Mouse (Mus musculus): ENCODE results near the gene Rhox2f. TPM values are rescaled to one million over a fixed set of nuclear protein-coding genes. Genes with fewer than 3 reads are reported as not detected.

Rhox2f gene
- not detected for total RNA-seq (2023)

GRCm38 (mm10) chrX:37571105-37571504 is at the start of gene Rhox2f:
Rhox2f (plus strand) TSS chrX:37571405.

DNA sequence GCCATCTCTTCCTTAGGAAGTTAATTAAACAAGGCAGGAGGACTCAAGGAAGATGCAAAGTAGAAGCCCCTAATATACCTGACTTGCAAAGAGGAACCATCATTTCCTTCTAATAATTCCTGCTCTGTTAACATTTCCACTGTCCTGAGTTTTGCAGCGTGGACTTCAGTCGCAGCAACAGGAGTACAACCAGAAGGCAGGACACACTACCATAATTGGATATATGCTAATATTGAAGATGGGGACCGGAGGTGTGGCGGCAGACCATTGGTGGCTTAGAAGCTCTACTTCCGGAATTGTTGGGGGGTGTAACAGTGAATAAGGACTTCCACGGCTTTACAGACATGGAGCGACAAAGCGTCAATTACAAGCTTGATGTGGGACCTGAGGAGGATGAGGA is 41.1 kb upstream of the Rhox2f start, which contains the start of gene Rhox2e:
Rhox2e (plus strand) TSS at position 301 of the 400 bp plus-strand sequence.

DNA sequence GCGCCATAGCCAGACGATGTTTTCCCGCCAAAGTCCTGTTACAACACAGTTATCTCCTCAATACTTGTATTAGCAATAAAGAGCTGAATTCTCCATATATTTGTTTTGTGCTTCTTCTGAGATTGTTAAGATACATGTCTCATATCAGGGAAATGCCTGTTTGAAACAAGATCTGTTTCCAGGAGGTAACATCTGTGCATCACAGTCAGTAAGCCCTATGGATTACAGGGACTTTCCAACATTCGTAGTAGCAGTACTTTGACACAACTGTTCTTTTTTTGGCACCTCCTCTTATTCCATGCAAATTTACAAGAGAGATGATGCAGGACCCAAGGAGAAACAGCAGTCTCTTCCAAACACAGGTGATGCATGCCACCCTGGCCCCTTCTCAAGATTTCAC is 29.5 kb upstream of the Rhox2f start, which contains the start of gene Rhox3e:
Rhox3e (plus strand) TSS at position 301 of the 400 bp plus-strand sequence.

DNA sequence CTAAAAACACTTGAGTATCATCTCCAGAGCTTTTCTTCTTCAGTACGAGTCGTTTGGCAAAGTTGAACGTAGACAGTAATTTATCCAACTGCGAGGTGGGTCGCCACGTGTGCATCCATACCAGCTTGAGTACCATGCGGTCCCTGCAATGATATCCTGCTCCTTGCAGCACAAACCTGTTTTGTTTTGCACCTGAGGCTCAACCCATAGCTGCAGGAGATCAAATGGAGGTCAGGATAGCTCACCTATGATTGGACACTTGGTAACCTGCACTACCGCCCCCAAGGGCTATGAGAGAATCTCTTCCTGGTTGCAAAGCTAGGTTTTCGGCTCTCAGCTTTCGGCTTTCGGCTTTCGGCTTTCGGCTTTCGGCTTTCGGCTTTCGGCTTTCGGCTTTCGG is 14.1 kb upstream of the Rhox2f start, which contains the start of gene Rhox4e:
Rhox4e (plus strand) TSS at position 301 of the 400 bp plus-strand sequence.

GRCm38 (mm10) chrX:37580692-37581091 is 9.5 kb downstream of the Rhox2f start, which contains the start of gene Rhox3f:
Rhox3f (plus strand) TSS chrX:37580992.

GRCm38 (mm10) chrX:37607604-37608003 is 36.4 kb downstream of the Rhox2f start, which contains the start of gene Rhox4f:
Rhox4f (minus strand) TSS chrX:37607704.

Other genes starting within 250 kb of the Rhox2f start
- not detected for gene Rhox3a2, start 191.4 kb upstream of the Rhox2f start, total RNA-seq (2023)
- not detected for gene Rhox4a2, start 180.6 kb upstream of the Rhox2f start, total RNA-seq (2023)
- not detected for gene Rhox2b, start 159.3 kb upstream of the Rhox2f start, total RNA-seq (2023)
- gene Rhox4b, start 138.9 kb upstream of the Rhox2f start, total RNA-seq (2023) = not detected
- not detected for gene Rhox2c, start 117.7 kb upstream of the Rhox2f start, total RNA-seq (2023)
- gene Rhox3c, start 112.8 kb upstream of the Rhox2f start, total RNA-seq (2023) = not detected
- gene Rhox4c, start 91.1 kb upstream of the Rhox2f start, total RNA-seq (2023) = not detected
- gene Rhox2d, start 78.0 kb upstream of the Rhox2f start, total RNA-seq (2023) = not detected
- gene Rhox4d, start 57.0 kb upstream of the Rhox2f start, total RNA-seq (2023) = not detected
- gene Rhox2e, start 41.0 kb upstream of the Rhox2f start, total RNA-seq (2023) = not detected
- gene Rhox3e, start 29.4 kb upstream of the Rhox2f start, total RNA-seq (2023) = not detected
- not detected for gene Rhox4e, start 14.0 kb upstream of the Rhox2f start, total RNA-seq (2023)
- gene Rhox3f, start 9.6 kb downstream of the Rhox2f start, total RNA-seq (2023) = not detected
- gene Rhox4f, start 36.3 kb downstream of the Rhox2f start, total RNA-seq (2023) = not detected
- gene Rhox3g, start 57.2 kb downstream of the Rhox2f start, total RNA-seq (2023) = not detected
- not detected for gene Rhox2g, start 72.1 kb downstream of the Rhox2f start, total RNA-seq (2023)
- not detected for gene Rhox4g, start 79.9 kb downstream of the Rhox2f start, total RNA-seq (2023)
- not detected for gene Rhox3h, start 97.4 kb downstream of the Rhox2f start, total RNA-seq (2023)
- gene Rhox2h, start 101.9 kb downstream of the Rhox2f start, total RNA-seq (2023) = not detected
- not detected for gene Rhox5, start 233.4 kb downstream of the Rhox2f start, total RNA-seq (2023)